Mouse (Mus musculus): ENCODE measurements at regions not wholly inside any gene's neighbourhood (a gene's known extent, or its start where the extent isn't known, plus 50 kb on each side); places are given as distances from the start of the nearest gene placed in this dataset.

DNA sequence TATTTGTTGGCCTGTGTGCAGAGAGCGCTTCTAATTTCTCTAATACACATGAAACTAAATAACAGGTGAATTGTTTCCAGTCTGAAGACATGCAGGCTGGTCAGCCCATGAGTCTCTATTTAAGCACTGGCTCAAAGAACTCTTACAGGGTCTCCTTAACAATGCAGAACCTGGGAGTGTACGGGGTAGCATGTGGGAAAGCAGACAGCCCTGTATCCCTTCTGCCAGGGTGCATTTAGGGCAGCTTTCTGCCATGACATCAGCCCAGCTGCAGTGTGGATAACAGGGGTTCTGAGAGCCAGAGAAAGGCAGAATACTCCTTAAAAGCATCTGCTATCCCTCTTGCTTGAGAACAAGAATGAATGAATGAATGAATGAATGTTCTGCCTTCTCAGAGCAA is 164.7 kb downstream of the Grb14 start:
- no peak for DNase-seq (ENCODE audit: low spot score in 2 of 2)
- intact Hi-C loops (cut with DNase I) = no loop called here

DNA sequence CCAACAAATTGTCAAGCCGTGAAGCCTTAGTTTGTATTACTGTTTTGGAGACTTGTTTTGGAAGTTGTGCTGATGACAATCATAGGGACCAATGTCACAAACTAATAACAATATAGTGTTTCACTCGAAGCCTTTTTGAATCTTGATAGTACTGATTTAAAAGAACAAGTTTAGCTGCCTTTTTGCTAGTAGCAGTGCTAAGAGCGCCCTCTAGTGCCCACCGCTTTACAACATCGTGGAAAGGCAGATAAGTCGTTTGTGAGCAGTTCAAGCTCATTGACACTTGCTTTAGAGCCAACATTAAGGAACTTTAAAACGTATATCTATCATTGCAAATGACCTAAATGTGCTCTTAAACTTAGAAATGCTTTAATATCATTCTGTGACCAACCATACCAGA is 170.9 kb downstream of the Grb14 start:
- intact Hi-C loops (cut with DNase I) = loop anchor here (5.0 to 10.0 kb wide), 3 partner anchors 759 to 1347 kb away; partner anchors contain the start of gene Fign
- DNase-seq (ENCODE audit: low spot score in 2 of 2) = peak; percentile 83 to 94

DNA sequence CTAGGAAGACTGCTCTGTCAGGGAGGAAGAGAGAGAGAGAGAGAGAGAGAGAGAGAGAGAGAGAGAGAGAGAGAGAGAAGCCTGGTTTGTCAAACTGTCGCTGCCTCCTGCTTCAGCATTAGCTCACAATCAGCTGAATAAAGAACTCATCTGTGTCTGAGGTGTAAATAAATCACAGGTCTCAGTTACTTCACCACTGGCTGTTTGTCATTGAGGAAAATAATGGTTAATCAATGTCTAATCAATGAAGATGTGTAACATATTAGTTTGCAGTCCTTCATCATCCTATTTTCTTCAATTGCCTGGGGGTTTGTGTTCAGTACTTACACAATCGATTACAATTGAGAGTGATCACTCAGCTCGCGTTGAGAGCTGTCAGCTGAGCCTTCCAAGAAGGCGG is 171.9 kb downstream of the Grb14 start:
- no peak for DNase-seq (ENCODE audit: low spot score in 2 of 2)
- intact Hi-C loops (cut with DNase I) = loop anchor here (5.0 to 10.0 kb wide), 3 partner anchors 758 to 1346 kb away; partner anchors contain the start of gene Fign

DNA sequence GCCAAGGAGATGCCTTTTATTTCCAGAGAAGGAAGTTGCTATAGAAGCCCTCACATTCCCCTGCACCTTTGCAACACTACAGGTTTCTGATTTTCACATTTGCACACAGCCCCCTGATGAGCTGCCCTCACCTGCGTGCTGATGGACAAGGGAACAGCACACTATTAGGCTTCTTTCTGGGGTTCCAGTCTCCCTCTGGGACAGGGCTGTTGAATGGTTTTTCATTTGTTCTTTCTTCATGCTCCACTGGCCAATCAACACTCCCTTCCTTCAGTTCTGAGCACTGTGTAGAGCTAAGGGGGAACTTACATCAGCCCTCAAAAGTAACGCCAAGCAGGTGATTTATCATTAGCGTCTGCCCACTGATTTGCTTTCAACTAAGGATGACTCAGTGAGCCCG is 173.7 kb downstream of the Grb14 start:
- no peak for DNase-seq (ENCODE audit: low spot score in 2 of 2)
- intact Hi-C loops (cut with DNase I) = loop anchor here (5.0 to 10.0 kb wide), 3 partner anchors 756 to 1344 kb away; partner anchors contain the start of gene Fign

DNA sequence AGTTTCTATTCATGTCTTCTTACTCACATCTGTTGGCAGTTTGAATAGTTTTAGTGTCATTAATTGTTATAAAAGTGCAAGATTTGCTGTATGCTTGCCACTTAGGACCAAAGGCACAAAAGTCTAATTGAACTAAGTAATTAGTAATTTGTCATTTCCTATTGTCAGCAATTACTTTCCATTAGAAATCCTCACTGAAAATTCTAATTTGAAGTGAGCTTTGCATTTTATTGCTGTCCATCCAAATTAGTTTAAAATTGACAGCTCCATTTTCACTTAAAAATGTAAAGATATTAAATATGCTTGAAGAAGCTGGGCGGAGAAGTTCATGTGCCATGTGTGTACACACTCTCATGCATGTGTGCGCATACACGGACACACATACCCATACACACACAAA is 174.1 kb downstream of the Grb14 start:
- DNase-seq (ENCODE audit: low spot score in 2 of 2) = no peak
- intact Hi-C loops (cut with DNase I) = loop anchor here (5.0 to 10.0 kb wide), 3 partner anchors 756 to 1343 kb away; partner anchors contain the start of gene Fign

DNA sequence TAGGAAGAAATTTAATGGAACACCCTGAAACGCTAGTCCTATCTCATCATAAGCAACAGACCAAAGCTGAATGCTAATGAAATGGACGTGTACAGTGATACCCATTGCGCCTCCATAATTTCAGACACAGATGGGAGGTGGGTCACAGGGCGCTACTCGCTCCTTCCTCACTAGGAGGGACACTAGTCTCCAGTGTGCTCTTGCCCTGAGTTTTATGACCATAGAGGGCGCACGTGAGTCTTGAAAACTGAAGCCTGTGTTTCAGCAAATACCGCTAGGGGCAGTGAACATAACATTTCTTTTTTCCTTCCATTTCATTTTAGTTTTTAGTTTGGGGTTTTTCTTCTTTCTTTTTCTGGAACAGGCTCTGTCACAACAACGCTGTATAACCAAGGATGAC is 200.3 kb downstream of the Grb14 start:
- peak in 1 of 2 experiments; percentile 15 for DNase-seq (ENCODE audit: low spot score in 2 of 2)
- intact Hi-C loops (cut with DNase I) = no loop called here

DNA sequence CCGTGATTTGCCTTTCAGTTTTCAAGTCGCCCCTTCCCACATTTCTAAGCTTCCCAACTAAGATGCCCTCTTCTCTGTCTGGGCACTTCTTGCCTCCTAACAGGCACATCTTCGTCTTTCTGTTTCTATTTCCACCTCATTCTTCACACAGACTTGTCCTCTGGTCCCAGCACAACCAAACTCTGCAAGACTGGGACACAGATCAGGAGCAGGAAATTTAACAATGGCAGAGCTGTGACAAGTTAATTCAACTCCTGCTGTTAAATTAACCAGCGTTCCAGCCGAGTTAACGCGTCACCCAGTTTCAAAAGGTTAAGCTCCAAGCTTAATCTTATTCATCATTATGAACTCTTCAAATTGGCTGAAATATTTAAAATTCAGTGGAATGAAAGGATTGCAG is 200.9 kb downstream of the Grb14 start:
- intact Hi-C loops (cut with DNase I) = no loop called here
- no peak for DNase-seq (ENCODE audit: low spot score in 2 of 2)

DNA sequence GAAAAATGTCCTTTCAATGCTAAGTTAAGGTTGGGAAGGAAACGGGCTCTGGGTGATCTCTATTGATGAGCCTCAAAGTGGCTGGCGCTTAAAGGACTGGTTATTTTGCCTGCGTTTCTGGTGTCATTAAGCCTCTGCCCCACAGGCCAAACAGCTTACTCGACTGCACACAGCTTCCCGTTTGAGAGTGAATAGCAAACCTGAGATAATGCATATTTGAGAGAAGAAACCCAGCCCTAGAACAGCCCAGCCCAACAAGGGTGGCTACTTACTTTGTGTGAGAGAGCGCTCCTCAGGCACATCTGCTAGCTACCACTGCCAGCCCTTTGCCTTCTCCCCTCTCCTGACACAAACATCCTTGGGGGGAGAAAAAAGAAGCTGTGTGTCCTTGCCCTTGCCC is 201.7 kb downstream of the Grb14 start:
- DNase-seq (ENCODE audit: low spot score in 2 of 2) = no peak
- intact Hi-C loops (cut with DNase I) = no loop called here

DNA sequence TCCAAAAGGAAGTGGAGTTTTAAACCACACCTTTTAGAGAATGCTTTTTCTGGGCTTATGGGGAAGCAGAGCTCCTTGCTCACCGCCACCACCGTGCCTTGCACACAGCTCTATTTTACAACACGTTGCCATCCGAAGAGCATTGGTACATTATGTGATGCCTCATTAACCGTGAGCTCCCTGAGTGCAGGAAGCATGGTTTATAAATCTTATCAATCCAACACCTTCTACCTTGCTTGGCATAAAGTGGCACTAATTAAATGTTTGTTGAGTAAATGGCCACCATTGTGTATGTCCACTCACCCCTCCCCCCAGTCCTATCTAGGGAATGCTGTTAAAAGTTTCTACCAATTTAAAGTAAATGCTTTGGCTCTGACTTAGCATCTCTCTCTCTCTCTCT is 206.6 kb downstream of the Grb14 start:
- no peak for DNase-seq (ENCODE audit: low spot score in 2 of 2)
- intact Hi-C loops (cut with DNase I) = no loop called here

Measured in left cerebral cortex, postnatal 14 days (tissue).